Mouse (Mus musculus) kidney, postnatal 0 days (tissue): ENCODE results near the gene Olfr213. TPM values are rescaled to one million over a fixed set of nuclear protein-coding genes. Genes with fewer than 3 reads are reported as not detected.
"Not testable (repeated sequence)": the region's sequence is repeated elsewhere in the genome, so short reads cannot be mapped to it uniquely, and the experiment has no call there.

Source experiments
- ATAC-seq: fragments of 200-750 bp; cut with Nextera tagmentation; replicated peaks from 2 replicates; pipeline ENCODE4 v1.8.0; 2017; ENCODE audit warnings: low read depth, moderate number of reproducible peaks, moderate TSS enrichment, moderate library complexity; ENCODE audit not compliant: low FRiP score
- DNase-seq: peaks from one replicate; pipeline ENCODE4 v3.0.0-alpha.2; 2016; ENCODE audit warnings: low spot score
- H3K27ac ChIP-seq: fragments of 300-500 bp; sonication (generic); 2 replicates; pipeline ENCODE4 v1.5.1; 2014; ENCODE audit warnings: mild to moderate bottlenecking
- H3K27me3 ChIP-seq: fragments of 300-500 bp; sonication (generic); 2 replicates; pipeline ENCODE4 v1.6.1; 2014; ENCODE audit warnings: low read length, mixed read lengths; ENCODE audit not compliant: insufficient read depth
- H3K36me3 ChIP-seq: fragments of 300-500 bp; sonication (generic); 2 replicates; pipeline ENCODE4 v1.6.1; 2014; ENCODE audit warnings: low read length, mixed read lengths; ENCODE audit not compliant: insufficient read depth
- H3K4me1 ChIP-seq: fragments of 300-500 bp; sonication (generic); replicated peaks from 2 replicates; pipeline ENCODE4 v1.6.1; 2014; ENCODE audit warnings: antibody characterized with exemption, low read length, mixed read lengths; ENCODE audit not compliant: insufficient read depth
- H3K4me2 ChIP-seq: fragments of 300-500 bp; sonication (generic); 2 replicates; pipeline ENCODE4 v1.6.1; 2014; ENCODE audit warnings: mild to moderate bottlenecking, low read length, moderate library complexity, mixed read lengths
- H3K4me3 ChIP-seq: fragments of 300-500 bp; sonication (generic); replicated peaks from 2 replicates; pipeline ENCODE4 v1.5.1; 2014; ENCODE audit warnings: low read depth, low read length
- H3K9ac ChIP-seq: fragments of 300-500 bp; sonication (generic); 2 replicates; pipeline ENCODE4 v1.6.1; 2014; ENCODE audit warnings: low read depth, low read length
- H3K9me3 ChIP-seq: fragments of 300-500 bp; sonication (generic); replicated peaks from 2 replicates; pipeline ENCODE4 v1.6.1; 2016; ENCODE audit warnings: low read length, inconsistent platforms, mixed read lengths
- CTCF ChIP-seq: IDR thresholded peaks from 2 replicates; pipeline ENCODE4 v1.5.1; 2016; ENCODE audit warnings: antibody characterized with exemption, low read depth, mild to moderate bottlenecking, moderate library complexity
- WGBS: fragments of 180-500 bp; shearing (Covaris S2); extraction: QIAGEN DNeasy Blood & Tissue Kit; methylation state at CpG from one replicate; pipeline ENCODE4 v1.1.7; 2014; 5-methylcytosine and 5-hydroxymethylcytosine counted together
- polyA plus RNA-seq: library from polyadenylated mRNA; unstranded; fragments of >200 nt; fragmentation: Nextera tagmentation; extraction: Ambion mirVana; gene quantifications from 2 replicates; pipeline ENCODE4 v1.2.1, GENCODE M21; 2015

The Olfr213 gene
- polyA plus RNA-seq = not detected in 2 replicates

DNA sequence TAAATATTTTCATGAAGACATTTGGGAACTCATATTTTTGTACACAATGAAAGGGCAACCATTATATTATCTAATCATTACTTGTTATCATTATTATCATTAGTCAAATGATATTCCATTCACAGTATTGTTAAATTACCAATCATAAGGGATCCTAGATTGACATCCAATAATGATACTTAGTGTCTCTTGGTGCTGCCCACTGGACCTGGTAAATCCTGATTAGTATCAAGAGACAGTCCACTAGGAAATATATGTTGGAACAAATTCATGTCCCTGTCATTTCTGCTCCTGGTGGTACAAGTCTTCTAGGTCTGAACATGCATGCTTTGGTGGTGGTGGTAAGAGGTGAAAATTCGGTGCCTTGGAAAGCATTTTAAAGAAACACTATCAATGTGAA lies at the start of gene Olfr213:
Olfr213 (plus strand) TSS at position 301 of the 400 bp plus-strand sequence.
- Histone ChIP-seq H3K9me3 (no peaks in the 10 kb centered on the region), H3K27me3 (no peaks in the 10 kb centered on the region), H3K36me3 (no peaks in the 10 kb centered on the region), H3K4me3 (no peak within 1 kb of the TSS), H3K4me2 (no peak within 1 kb of the TSS), H3K27ac (no peak within 1 kb of the TSS), H3K4me1 (no peaks in the 10 kb centered on the region), H3K9ac (no peak within 1 kb of the TSS)
- TF ChIP-seq CTCF = no peak
- WGBS = 65% methylated on average over 1 of the region's 1 CpGs
- DNase-seq (no peak), ATAC-seq (no peak)

GRCm38 (mm10) chr6:116488791-116489190 lies 49.5 kb upstream of the Olfr213 start, which contains the start of gene Olfr211:
Gene Olfr211, plus strand, starts transcription at chr6:116489091.
- H3K36me3 ChIP-seq = no peaks in the 10 kb centered on the region
- no peaks in the 10 kb centered on the region for H3K9me3 ChIP-seq
- no peak within 1 kb of the TSS for H3K27ac ChIP-seq
- DNase-seq (no peak), ATAC-seq (no peak)
- no peaks in the 10 kb centered on the region for H3K27me3 ChIP-seq
- H3K4me2 ChIP-seq = no peak within 1 kb of the TSS
- H3K4me3 ChIP-seq = no peak within 1 kb of the TSS
- WGBS = 70% methylated on average over 4 of the region's 4 CpGs
- H3K4me1 ChIP-seq = no peaks in the 10 kb centered on the region
- no peak for TF ChIP-seq CTCF
- H3K9ac ChIP-seq = no peak within 1 kb of the TSS

GRCm38 (mm10) chr6:116493742-116494141 lies 44.5 kb upstream of the Olfr213 start:
- Histone ChIP-seq H3K27ac (no peak overlapping the region), H3K9me3 (no peaks in the 10 kb centered on the region), H3K36me3 (no peaks in the 10 kb centered on the region), H3K27me3 (no peaks in the 10 kb centered on the region), H3K9ac (no peak overlapping the region), H3K4me2 (no peak overlapping the region), H3K4me3 (no peak overlapping the region), H3K4me1 (no peaks in the 10 kb centered on the region)
- no peak for ATAC-seq
- WGBS = 77% methylated on average over 5 of the region's 5 CpGs
- no peak for DNase-seq
- no peak for TF ChIP-seq CTCF

DNA sequence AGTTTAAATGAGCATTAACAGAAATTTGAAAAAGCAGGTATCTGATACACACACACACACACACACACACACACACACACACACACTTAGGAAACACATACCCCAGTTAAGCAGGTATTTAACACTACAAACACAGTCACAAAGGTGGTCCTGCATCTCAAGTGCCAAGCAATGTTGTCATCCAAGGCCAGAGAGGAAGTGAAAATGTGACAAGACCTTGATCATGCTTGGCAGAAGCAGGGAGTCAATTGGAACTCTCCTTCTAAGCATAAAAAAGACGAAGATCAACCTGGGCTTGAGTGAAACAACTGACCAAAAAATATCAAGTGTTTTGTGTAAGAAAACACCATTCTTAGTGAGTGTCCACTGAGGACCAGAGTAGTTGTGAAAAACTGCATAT lies 42.3 kb upstream of the Olfr213 start:
- 89% methylated on average over 1 of the region's 1 CpGs for WGBS
- H3K4me2 ChIP-seq = no peak overlapping the region

DNA sequence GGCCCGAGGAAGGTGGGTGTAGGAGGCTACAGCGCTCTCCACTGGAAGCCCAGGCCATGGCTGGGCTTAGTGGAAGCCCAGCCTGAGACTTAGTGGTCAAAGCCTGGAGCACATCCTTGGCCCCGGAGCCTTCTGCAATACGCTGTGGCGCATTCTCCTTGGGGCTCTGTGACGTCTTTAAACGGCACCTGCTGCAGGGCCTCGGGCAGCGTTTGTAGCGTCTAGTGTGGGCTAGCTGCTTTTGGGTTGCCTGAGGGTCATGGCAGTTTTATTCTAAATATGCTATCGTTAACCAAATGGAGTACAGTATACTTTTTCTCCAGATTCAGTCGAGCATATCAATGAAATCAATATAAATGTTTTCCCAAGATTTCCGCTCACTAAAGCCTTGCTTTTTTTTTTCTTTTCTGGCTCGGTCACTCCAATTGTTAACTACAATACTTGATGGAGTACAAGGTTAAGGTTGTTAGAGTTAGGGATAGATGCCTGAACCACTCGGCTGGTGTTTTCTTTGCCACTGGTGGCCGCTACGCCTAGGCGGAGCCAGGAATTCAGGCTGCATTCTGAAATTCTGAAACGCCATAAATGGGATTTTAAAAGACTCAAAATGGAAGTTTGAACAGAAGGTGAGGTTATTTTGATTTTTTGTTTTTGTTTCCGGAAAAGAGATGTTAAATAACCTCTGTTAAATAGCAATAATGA lies 31.8 kb upstream of the Olfr213 start, which contains the start of gene Olfr212:
Olfr212 (plus strand) TSS at position 215 of the 702 bp plus-strand sequence.
- WGBS = 92% methylated on average over 19 of the region's 20 CpGs
- not testable (repeated sequence) for H3K9me3 ChIP-seq, DNase-seq, H3K27ac ChIP-seq, H3K4me2 ChIP-seq, H3K36me3 ChIP-seq, ATAC-seq, H3K4me1 ChIP-seq, H3K27me3 ChIP-seq, H3K9ac ChIP-seq, H3K4me3 ChIP-seq

More for the DNA sequence above, 42.3 kb upstream of the Olfr213 start:
- no peaks in the 10 kb centered on the region for H3K36me3 ChIP-seq
- H3K9me3 ChIP-seq = no peaks in the 10 kb centered on the region
- H3K4me1 ChIP-seq = no peaks in the 10 kb centered on the region
- no peak for TF ChIP-seq CTCF
- ATAC-seq (no peak), DNase-seq (no peak)
- no peak overlapping the region for H3K4me3 ChIP-seq
- no peaks in the 10 kb centered on the region for H3K27me3 ChIP-seq
- no peak overlapping the region for H3K27ac ChIP-seq
- H3K9ac ChIP-seq = no peak overlapping the region

DNA sequence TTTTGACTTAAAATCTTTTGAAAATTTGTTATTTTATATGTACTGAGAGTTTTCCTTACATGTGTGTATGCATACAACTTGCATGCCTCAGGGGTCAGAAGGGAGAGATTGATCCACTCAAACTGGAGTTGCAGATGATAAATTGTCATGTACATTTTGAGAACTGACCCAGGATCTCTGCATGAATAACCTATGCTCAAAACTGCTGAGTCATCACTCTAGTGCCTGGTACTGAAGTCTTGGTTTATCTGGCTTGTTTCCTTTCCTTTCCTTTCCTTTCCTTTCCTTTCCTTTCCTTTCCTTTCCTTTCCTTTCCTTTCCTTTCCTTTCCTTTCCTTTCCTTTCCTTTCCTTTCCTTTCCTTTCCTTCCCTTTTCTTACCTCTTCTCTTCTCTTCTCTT lies 23.4 kb upstream of the Olfr213 start:
- no peak overlapping the region for H3K4me3 ChIP-seq
- H3K4me2 ChIP-seq = no peak overlapping the region
- H3K9me3 ChIP-seq = no peaks in the 10 kb centered on the region
- H3K27ac ChIP-seq = no peak overlapping the region
- no peaks in the 10 kb centered on the region for H3K27me3 ChIP-seq
- no peak for ATAC-seq
- no peaks in the 10 kb centered on the region for H3K4me1 ChIP-seq
- no peak overlapping the region for H3K9ac ChIP-seq
- no peaks in the 10 kb centered on the region for H3K36me3 ChIP-seq
- no peak for TF ChIP-seq CTCF
- DNase-seq = no peak

GRCm38 (mm10) chr6:116542500-116542899 lies 4.2 kb downstream of the Olfr213 start:
- no peaks in the 10 kb centered on the region for H3K4me1 ChIP-seq
- no peak overlapping the region for H3K27ac ChIP-seq
- H3K9ac ChIP-seq = no peak overlapping the region
- no peak for ATAC-seq
- no peak overlapping the region for H3K4me3 ChIP-seq
- no peak overlapping the region for H3K4me2 ChIP-seq
- no peak for DNase-seq
- H3K36me3 ChIP-seq = no peaks in the 10 kb centered on the region
- no peaks in the 10 kb centered on the region for H3K9me3 ChIP-seq
- H3K27me3 ChIP-seq = no peaks in the 10 kb centered on the region
- 89% methylated on average over 2 of the region's 2 CpGs for WGBS
- no peak for TF ChIP-seq CTCF

DNA sequence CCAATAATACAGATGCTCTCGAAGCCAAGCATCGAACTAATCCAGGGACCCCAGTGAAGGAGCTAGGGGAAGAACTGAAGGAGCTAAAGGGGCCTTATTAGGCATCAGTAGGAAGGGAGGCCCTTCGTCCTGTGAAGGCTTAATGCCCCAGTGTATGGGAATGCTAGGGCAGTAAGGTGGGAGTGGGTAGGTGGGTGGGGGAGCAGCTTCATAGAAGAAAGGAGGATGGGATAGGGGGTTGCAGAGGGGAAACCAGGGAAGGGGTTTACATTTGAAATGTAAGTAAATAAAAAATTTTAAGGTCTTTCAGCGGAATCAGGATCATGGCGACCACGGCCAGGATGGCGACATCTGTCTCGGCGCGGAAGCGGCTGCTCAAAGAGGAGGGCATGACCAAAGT lies 12.6 kb downstream of the Olfr213 start, which contains the start of gene Gm5580:
Gm5580 (plus strand) TSS at position 301 of the 400 bp plus-strand sequence.
- H3K9me3 ChIP-seq, H3K36me3 ChIP-seq, ATAC-seq, H3K9ac ChIP-seq, H3K4me3 ChIP-seq, H3K27me3 ChIP-seq, H3K4me1 ChIP-seq, H3K27ac ChIP-seq, DNase-seq, H3K4me2 ChIP-seq: not testable (repeated sequence)
- 95% methylated on average over 11 of the region's 11 CpGs for WGBS
